Mouse (Mus musculus) natural killer cell, adult 2 months (primary cell): Measurements from ENCODE around the gene Cd200r3.

Source experiments
- DNase-seq, 2 experiments: peaks; one replicate each; pipeline ENCODE4 v3.0.0; 2022; ENCODE audit warnings: low spot score in 2 of 2

The Cd200r3 gene

DNA sequence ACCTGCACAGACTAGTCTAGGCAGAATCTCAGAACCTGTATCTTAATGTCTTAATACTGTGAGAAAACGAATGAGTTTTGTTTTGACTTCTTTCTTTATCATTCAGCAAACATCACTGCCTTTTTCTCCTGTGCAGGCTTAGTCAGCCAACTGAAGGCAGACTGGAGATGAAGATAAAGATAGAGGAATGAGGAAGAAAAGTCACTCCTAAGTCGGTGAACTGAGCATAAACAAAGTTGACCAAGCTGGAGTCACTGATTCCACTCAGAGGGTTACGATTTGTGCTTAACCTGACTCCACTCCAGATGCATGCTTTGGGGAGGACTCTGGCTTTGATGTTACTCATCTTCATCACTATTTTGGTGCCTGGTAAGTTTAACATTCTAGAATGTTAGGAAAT is at the start of gene Cd200r3:
TSS of gene Cd200r3 (plus strand) at position 211 of the 400 bp plus-strand sequence.
- no peak for DNase-seq

- DNase-seq, result no peak
Observed at GRCm38 (mm10) chr16:44932016-44932415, 11.5 kb upstream of the Cd200r3 start.

GRCm38 (mm10) chr16:44951360-44952114 is 8.1 kb downstream of the Cd200r3 start:
- DNase-seq, result no peak

GRCm38 (mm10) chr16:44962296-44962695 is 18.8 kb downstream of the Cd200r3 start:
- no peak for DNase-seq

DNA sequence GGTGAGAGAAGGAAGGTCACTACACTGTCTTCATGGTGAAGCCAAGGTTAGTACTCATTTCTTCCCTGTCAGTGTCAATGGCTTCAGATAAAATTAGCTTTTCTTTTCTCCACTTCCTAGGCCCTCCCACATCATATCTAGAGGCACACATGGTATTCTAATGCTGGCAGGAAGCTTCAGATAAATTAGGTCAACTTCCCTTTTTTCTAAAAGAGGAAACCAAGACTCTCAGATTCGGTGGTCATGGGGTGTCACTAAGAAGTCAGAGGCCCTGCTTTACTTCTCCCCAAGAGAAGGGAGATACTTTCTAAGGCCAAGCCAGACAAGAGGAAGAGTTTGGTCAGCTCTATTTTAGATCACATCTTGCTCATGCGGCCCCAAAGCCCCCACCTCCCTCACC is 19.3 kb downstream of the Cd200r3 start:
- peak in 1 of 2 experiments; percentile 54 for DNase-seq

- DNase-seq, result no peak
Observed at GRCm38 (mm10) chr16:44964526-44965374, 21.3 kb downstream of the Cd200r3 start.

GRCm38 (mm10) chr16:44965428-44965827 is 21.9 kb downstream of the Cd200r3 start:
- DNase-seq, result no peak

GRCm38 (mm10) chr16:44965890-44966289 is 22.4 kb downstream of the Cd200r3 start:
- DNase-seq, result no peak

DNA sequence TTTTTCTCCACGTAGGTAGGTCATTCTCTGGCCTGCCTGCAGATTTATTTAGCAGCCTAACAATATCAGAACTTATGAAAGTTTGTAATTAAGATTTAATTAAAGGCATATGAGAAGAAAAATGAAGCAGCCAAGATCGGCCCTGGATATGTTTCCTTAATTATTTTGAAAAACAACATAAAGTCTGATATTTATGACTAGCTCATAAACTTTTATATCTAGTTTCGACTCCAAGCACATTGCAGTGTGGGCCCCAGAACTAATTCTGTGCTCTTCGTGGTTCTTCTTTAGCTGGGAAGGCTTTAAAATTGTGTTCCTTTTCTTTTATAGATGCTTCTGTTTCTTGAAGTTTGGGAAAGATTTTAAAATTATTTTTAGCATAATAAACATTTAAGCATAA is 23.4 kb downstream of the Cd200r3 start:
- DNase-seq, result no peak

- no peak for DNase-seq
Observed at GRCm38 (mm10) chr16:44968113-44968512, 24.6 kb downstream of the Cd200r3 start.

- DNase-seq, result no peak
Observed at GRCm38 (mm10) chr16:44970925-44971324, 27.4 kb downstream of the Cd200r3 start.

GRCm38 (mm10) chr16:44974042-44974441 is 30.6 kb downstream of the Cd200r3 start:
- no peak for DNase-seq

- no peak for DNase-seq
Observed at GRCm38 (mm10) chr16:44976081-44976480, 32.6 kb downstream of the Cd200r3 start.

DNA sequence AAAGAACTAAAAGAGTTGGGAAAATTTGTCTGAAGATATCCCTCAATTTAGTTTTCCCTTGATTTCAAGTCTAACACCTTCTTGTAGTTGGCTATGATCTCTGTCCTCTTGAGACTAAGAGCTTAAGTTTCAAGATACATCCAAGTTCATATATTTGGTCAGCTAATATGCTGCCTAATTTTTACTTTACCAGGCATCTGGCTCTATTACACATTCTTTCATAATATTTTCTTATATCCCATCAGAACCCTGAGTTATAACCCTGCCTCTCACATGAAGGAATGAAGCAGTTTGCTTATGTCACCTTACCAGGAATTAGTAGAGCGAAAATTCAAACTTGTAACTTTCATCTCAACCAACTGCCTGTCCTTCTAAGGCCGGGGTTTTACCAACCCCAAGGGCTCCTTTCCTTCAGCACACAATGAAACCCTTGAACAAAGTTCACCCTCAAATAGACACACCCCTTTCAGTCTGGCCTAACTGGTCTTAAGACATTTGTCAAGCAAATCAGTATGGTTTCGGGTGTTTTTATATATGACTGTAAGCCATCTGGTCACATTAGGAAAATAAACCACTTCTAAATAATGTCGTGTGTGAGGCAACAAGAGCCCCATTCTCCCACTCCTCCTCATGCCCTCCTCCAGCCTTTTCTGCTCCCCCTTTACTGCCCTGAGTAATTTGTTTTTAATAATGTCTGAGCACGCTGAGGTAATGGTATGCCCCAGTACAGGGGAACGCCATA is 33.6 kb downstream of the Cd200r3 start:
- no peak for DNase-seq

- no peak for DNase-seq
Observed at GRCm38 (mm10) chr16:44978193-44978592, 34.7 kb downstream of the Cd200r3 start.

GRCm38 (mm10) chr16:44979355-44979896 is 35.9 kb downstream of the Cd200r3 start:
- no peak for DNase-seq

GRCm38 (mm10) chr16:44982972-44983371 is 39.5 kb downstream of the Cd200r3 start:
- no peak for DNase-seq

DNA sequence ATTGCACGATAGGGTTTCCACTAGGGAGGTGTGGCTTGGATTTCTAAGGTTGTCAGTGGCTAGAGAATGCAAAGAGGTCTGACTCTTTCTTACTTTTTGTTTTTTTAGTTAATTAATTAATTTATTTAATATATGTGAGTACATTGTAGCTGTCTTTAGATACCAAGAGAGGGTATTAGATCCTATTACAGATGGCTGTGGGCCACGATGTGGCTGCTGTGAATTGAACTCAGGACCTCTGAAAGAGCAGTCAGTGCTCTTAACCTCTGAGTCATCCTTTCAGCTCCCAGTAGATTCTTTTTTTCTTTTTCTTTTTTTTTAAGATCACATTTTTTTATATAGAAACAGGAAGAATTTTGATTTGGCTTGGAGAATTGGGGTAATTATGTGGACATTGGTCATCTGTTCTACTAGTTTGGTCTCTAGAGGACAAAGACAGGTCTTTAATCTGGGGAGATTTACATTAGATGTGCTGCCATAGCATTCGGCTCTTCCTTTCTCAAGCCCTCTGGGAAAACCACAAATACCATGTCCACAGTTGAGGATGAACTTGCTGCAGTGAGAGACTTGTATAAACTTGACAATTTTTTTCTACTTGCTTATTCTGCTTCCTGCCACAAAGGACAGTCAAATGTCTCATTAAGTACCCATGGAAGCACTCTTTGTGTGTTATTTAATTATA is 40.0 kb downstream of the Cd200r3 start:
- no peak for DNase-seq

DNA sequence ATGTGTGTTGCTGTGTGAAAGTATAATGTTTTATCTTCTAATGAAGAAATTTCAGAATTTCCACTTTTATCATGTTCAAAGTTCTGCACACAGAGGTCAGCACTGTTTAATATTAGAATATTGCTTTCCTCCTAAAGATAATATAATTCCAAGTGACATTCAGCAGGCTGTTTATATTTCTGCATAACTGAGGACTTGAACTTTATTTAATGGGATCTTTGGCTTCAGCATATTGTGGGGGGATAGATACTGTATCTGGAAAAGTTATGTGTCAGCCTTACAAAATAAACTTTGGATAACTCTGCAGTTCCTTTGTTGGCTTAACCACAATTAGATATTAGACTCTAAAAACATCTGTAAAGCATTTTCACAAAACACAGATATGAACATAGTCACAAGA is 40.6 kb downstream of the Cd200r3 start:
- no peak for DNase-seq

DNA sequence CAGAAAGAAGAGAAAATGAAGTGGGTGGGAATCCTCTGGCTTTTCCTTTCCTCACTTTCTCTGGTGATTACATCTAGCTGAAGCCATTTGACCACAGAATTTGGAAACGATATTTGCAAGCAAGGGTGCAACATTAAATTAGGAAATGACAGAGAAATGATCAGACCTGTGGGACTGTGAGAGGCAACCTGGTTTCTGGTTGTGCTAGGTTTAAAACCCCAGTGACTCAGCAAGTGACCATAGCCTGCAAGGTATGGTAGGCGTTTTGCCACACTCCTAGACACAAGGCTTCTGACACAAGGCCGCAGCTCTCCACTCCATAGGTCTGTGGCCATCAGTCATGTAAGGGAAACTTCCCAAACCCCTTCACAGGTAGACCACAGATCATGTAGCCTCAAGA is 41.4 kb downstream of the Cd200r3 start:
- no peak for DNase-seq

GRCm38 (mm10) chr16:44986029-44986428 is 42.6 kb downstream of the Cd200r3 start:
- no peak for DNase-seq
